Mouse (Mus musculus) liver, embryonic 15.5 days (tissue): ENCODE results near the gene Hoxc9. TPM values are rescaled to one million over a fixed set of nuclear protein-coding genes. Genes with fewer than 3 reads are reported as not detected.

Experiments used
- ATAC-seq: fragments of 200-750 bp; cut with Nextera tagmentation; 2 replicates; pipeline ENCODE4 v1.8.0; 2017; ENCODE audit warnings: moderate number of reproducible peaks, mild to moderate bottlenecking, moderate library complexity; ENCODE audit not compliant: insufficient read depth
- H3K27ac ChIP-seq: fragments of 300-500 bp; sonication (generic); replicated peaks from 2 replicates; pipeline ENCODE4 v1.5.1; 2015; ENCODE audit warnings: mild to moderate bottlenecking, inconsistent platforms
- H3K27me3 ChIP-seq: fragments of 300-500 bp; sonication (generic); 2 replicates; pipeline ENCODE4 v1.6.1; 2015; ENCODE audit warnings: mild to moderate bottlenecking, inconsistent platforms
- H3K36me3 ChIP-seq: fragments of 300-500 bp; sonication (generic); replicated peaks from 2 replicates; pipeline ENCODE4 v1.6.1; 2015; ENCODE audit warnings: moderate library complexity, mild to moderate bottlenecking, inconsistent platforms
- H3K4me1 ChIP-seq: fragments of 300-500 bp; sonication (generic); replicated peaks from 2 replicates; pipeline ENCODE4 v1.6.1; 2015; ENCODE audit warnings: inconsistent platforms
- H3K4me2 ChIP-seq: fragments of 300-500 bp; sonication (generic); 2 replicates; pipeline ENCODE4 v1.6.1; 2015; ENCODE audit warnings: moderate library complexity, mild to moderate bottlenecking, inconsistent platforms
- H3K4me3 ChIP-seq: fragments of 300-500 bp; sonication (generic); replicated peaks from 2 replicates; pipeline ENCODE4 v1.5.1; 2015; ENCODE audit warnings: mild to moderate bottlenecking, inconsistent platforms
- H3K9ac ChIP-seq: fragments of 300-500 bp; sonication (generic); 2 replicates; pipeline ENCODE4 v1.6.1; 2015; ENCODE audit warnings: moderate library complexity, mild to moderate bottlenecking, inconsistent platforms
- H3K9me3 ChIP-seq: fragments of 300-500 bp; sonication (generic); replicated peaks from 2 replicates; pipeline ENCODE4 v1.6.1; 2016; ENCODE audit warnings: inconsistent platforms
- WGBS: fragments of 180-500 bp; shearing (Covaris S2); methylation state at CpG from one replicate; pipeline ENCODE4 v1.1.7; 2015; ENCODE audit warnings: mixed read lengths; ENCODE audit not compliant: insufficient replicate concordance; 5-methylcytosine and 5-hydroxymethylcytosine counted together
- microRNA counts: library from miRNA; unstranded; fragments of <30 nt; microRNA quantifications from one replicate; lab custom pipeline; 2016
- microRNA-seq: library from miRNA; unstranded; fragments of <30 nt; microRNA quantifications from one replicate; pipeline ENCODE4, GENCODE M21; 2016
- polyA plus RNA-seq: library from polyadenylated mRNA; unstranded; fragments of >200 nt; fragmentation: Nextera tagmentation; extraction: Ambion mirVana; gene quantifications from 2 replicates; pipeline ENCODE4 v1.2.1, GENCODE M21; 2015

The Hoxc9 gene
- polyA plus RNA-seq, 1 experiment from 2014 or later, result not detected

DNA sequence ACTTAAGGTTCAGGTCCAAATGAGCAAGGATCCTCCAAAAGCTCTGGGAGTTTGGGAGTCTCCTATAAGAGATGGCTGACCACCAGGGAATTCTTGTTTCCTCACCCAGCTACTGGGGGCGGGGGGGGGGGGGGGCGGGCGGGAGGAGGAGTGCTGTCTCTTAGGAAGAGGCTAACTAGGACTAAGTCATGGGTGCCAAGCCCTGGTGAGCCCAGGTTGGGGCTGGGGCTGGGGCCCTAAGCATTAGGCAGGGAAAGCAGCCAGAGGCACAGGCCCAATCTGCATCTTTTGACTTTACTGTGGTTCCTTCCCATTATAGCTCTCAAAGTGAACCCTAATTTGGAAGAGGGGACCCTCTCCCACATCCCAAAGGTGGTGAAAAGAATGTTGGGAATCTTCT lies 55.9 kb downstream of the Hoxc9 start:
- H3K27ac ChIP-seq, result no peak overlapping the region
- no CpG with 5 or more reads among the region's 3 CpGs for WGBS
- no peak overlapping the region for H3K9ac ChIP-seq
- H3K9me3 ChIP-seq, result no peaks in the 10 kb centered on the region
- no peaks in the 10 kb centered on the region for H3K36me3 ChIP-seq
- H3K4me1 ChIP-seq, result no peaks in the 10 kb centered on the region
- no peak for ATAC-seq
- H3K27me3 ChIP-seq, result peaks cover 99% of the 10 kb centered on the region
- H3K4me2 ChIP-seq, result no peak overlapping the region
- no peak overlapping the region for H3K4me3 ChIP-seq

DNA sequence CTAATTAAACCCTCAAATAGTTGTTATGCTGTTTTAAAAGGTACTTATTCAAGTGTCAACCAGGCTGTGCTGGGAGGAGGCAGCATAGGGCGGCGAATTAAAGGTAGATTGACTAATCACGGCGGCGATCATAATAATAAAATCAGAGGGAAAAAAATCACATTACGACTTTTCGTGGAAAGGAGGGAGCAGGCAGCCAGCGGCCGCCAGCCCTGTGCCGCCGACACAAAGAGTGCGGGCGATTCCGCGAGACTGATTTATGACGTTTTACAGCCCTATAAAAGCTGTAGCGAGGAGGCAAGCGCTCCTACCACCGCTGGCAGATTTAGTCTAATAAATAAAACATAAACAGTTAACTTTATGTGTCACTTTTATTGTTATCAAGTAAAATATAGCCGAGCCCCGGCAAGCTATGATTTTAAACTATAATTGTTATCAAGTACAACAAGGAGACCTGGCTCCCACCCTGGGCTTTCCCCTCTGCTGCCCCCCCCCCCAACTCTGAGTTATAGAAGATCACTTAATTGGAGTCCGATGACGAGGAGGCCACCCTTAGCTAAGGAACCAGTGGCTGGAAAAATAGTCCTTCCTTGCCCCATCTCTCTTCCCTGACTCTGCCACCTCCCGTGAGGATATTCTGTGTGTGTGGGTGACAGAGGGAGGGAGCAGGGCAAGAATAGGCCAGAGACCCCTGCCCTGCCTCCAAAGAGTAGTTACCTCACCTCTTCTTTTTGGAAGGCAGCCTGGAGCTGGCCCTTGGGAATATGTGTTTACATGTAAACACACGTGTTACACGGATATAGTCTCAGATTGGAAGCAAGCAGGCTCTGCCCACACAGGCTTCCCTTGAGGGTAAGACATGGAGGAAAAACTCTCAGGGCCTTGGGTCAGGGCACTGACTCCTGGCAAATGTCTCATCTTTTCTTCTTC lies 56.7 kb downstream of the Hoxc9 start:
- no peaks in the 10 kb centered on the region for H3K4me1 ChIP-seq
- H3K36me3 ChIP-seq, result no peaks in the 10 kb centered on the region
- no peak overlapping the region for H3K4me2 ChIP-seq
- H3K27me3 ChIP-seq, result peaks cover 99% of the 10 kb centered on the region
- no peak overlapping the region for H3K9ac ChIP-seq
- no peaks in the 10 kb centered on the region for H3K9me3 ChIP-seq
- H3K4me3 ChIP-seq, result no peak overlapping the region
- WGBS, result 3% methylated on average over 26 of the region's 26 CpGs
- H3K27ac ChIP-seq, result no peak overlapping the region
- no peak for ATAC-seq

DNA sequence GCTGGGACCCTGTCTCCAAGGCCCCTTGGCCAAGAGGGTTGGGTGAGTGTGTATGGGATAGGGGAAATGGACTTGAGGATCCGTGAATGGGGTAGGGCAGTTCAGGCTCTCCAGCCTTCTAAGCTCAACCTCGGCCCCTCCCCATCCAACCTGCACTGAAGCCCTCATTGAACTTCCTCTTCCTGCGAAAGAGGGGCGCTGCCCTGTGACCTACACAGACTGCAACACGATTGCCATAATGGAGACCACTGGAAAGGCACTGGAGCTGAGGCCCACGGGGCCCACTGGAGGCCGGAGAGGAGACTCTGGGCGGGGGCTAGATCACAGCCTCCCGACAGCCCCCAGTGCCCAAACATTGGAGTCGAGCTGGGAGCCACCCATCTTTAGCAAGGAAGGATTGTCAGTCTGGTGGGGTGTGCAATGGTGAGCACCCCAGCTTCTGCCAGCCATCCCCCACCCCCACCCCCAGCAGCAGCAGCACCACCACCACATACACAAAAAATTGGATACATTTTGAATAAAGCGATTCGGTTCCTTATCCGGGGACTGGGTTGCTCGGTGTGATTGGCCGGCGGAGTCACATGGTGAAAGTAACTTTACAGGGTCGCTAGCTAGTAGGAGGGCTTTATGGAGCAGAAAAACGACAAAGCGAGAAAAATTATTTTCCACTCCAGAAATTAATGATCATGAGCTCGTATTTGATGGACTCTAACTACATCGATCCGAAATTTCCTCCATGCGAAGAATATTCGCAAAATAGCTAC lies 58.0 kb downstream of the Hoxc9 start:
- peak overlapping the region; percentile 21 for H3K4me3 ChIP-seq
- H3K36me3 ChIP-seq, result no peaks in the 10 kb centered on the region
- no peak overlapping the region for H3K9ac ChIP-seq
- H3K4me1 ChIP-seq, result no peaks in the 10 kb centered on the region
- no peak for ATAC-seq
- no peaks in the 10 kb centered on the region for H3K9me3 ChIP-seq
- H3K27me3 ChIP-seq, result peaks cover 99% of the 10 kb centered on the region
- peak overlapping the region; percentile 29 for H3K4me2 ChIP-seq
- no peak overlapping the region for H3K27ac ChIP-seq
- under 1% methylated on average over 24 of the region's 24 CpGs for WGBS

MicroRNA genes within 50 kb of the gene (microRNA counts, 519-probe panel; counts per million panel counts)
- microRNA mmu-miR-615-3p (lab: Ali Mortazavi, UCI) (not detected), microRNA mmu-miR-615-5p (lab: Ali Mortazavi, UCI) (not detected)

Small RNA genes lying within 50 kb of the gene (microRNA-seq; reads per million reads assigned to microRNA genes)
- 13.4 reads per million, percentile 31 among the genes with 10 or more reads in this experiment for gene Mir196a-2
- gene Mir615, result 68.8 reads per million, percentile 49 among the genes with 10 or more reads in this experiment

Other genes starting within 250 kb of the Hoxc9 start
- gene Hoxc13, start 55.3 kb upstream of the Hoxc9 start, polyA plus RNA-seq, result not detected in 2 replicates
- gene Hoxc12, start 39.7 kb upstream of the Hoxc9 start, polyA plus RNA-seq, result not detected in 2 replicates
- not detected in 2 replicates for gene Hoxc11, start 22.0 kb upstream of the Hoxc9 start, polyA plus RNA-seq
- gene Hoxc10, start 9.6 kb upstream of the Hoxc9 start, polyA plus RNA-seq, result not detected in 2 replicates
- gene Hoxc5, start 9.0 kb upstream of the Hoxc9 start, polyA plus RNA-seq, result 0.10 and 0.22 TPM in 2 replicates
- gene Hoxc8, start 14.2 kb downstream of the Hoxc9 start, polyA plus RNA-seq, result 0.03 TPM in 1 of 2 replicates, not detected in the other
- 0.09 TPM in 1 of 2 replicates, not detected in the other for gene Hoxc6, start 21.8 kb downstream of the Hoxc9 start, polyA plus RNA-seq
- 0.15 and 0.26 TPM in 2 replicates for gene Hoxc4, start 42.5 kb downstream of the Hoxc9 start, polyA plus RNA-seq
- 4.6 and 5.4 TPM in 2 replicates for gene Smug1, start 190.7 kb downstream of the Hoxc9 start, polyA plus RNA-seq